Mouse (Mus musculus) heart, embryonic 11.5 days (tissue): ENCODE measurements at regions not wholly inside any gene's neighbourhood (a gene's known extent, or its start where the extent isn't known, plus 50 kb on each side); places are given as distances from the start of the nearest gene placed in this dataset.
"Not testable (repeated sequence)": the region's sequence is repeated elsewhere in the genome, so short reads cannot be mapped to it uniquely, and the experiment has no call there.

Experiments used
- ATAC-seq: fragments of 200-750 bp; cut with Nextera tagmentation; replicated peaks from 2 replicates; pipeline ENCODE4 v1.8.0; 2017; ENCODE audit warnings: moderate library complexity; ENCODE audit not compliant: insufficient number of reproducible peaks, low FRiP score, low TSS enrichment
- H3K27ac ChIP-seq: fragments of 300-500 bp; sonication (generic); 2 replicates; pipeline ENCODE4 v1.5.1; 2014; ENCODE audit warnings: mild to moderate bottlenecking, low read depth, low read length
- H3K27me3 ChIP-seq: fragments of 300-500 bp; sonication (generic); 2 replicates; pipeline ENCODE4 v1.6.1; 2014; ENCODE audit warnings: mild to moderate bottlenecking, low read length, mixed read lengths; ENCODE audit not compliant: control insufficient read depth, insufficient read depth
- H3K36me3 ChIP-seq: fragments of 300-500 bp; sonication (generic); 2 replicates; pipeline ENCODE4 v1.6.1; 2014; ENCODE audit warnings: mild to moderate bottlenecking, low read length, moderate library complexity, mixed read lengths; ENCODE audit not compliant: control insufficient read depth, insufficient read depth
- H3K4me1 ChIP-seq: fragments of 300-500 bp; sonication (generic); 2 replicates; pipeline ENCODE4 v1.6.1; 2014; ENCODE audit warnings: low read length; ENCODE audit not compliant: control insufficient read depth, insufficient read depth
- H3K4me2 ChIP-seq: fragments of 300-500 bp; sonication (generic); 2 replicates; pipeline ENCODE4 v1.6.1; 2014; ENCODE audit warnings: mild to moderate bottlenecking, moderate library complexity
- H3K4me3 ChIP-seq: fragments of 300-500 bp; sonication (generic); 2 replicates; pipeline ENCODE4 v1.5.1; 2014; ENCODE audit warnings: low read depth, low read length
- H3K9ac ChIP-seq: fragments of 300-500 bp; sonication (generic); 2 replicates; pipeline ENCODE4 v1.6.1; 2014; ENCODE audit warnings: mild to moderate bottlenecking, low read depth, low read length, moderate library complexity
- H3K9me3 ChIP-seq: fragments of 300-500 bp; sonication (generic); replicated peaks from 2 replicates; pipeline ENCODE4 v1.6.1; 2016; ENCODE audit warnings: low read length; ENCODE audit not compliant: control insufficient read depth
- WGBS: fragments of 180-500 bp; shearing (Covaris S2); extraction: QIAGEN DNeasy Blood & Tissue Kit; methylation state at CpG from one replicate; pipeline ENCODE4 v1.1.7; 2014; ENCODE audit not compliant: insufficient replicate concordance; 5-methylcytosine and 5-hydroxymethylcytosine counted together

DNA sequence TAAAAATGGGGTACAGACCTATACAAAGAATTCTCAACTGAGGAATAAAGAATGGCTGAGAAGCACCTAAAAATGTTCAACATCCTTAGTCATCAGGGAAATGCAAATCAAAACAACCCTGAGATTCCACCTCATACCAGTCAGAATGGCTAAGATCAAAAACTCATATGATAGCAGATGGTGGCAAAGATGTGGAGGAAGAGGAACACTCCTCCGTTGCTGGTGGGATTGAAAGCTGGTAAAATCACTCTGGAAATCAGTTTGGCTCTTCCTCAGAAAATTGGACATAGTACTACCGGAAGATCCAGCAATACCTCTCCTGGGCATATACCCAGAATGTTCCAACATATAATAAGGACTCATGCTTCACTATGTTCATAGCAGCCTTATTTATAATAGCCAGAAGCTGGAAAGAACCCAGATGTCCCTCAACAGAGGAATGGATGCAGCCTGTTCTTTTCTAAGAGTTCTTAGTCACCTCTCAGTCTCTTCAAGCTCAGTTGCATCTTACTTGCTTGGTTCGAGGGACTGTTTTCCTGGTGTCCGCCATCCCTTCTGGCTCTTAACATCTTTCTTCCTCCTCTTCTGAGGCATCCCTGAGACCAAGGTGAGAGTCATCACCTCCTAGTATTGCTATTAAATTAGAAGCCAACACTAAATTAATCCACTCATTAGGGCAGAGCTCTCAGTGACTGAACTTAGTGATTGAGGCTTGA lies 266.8 kb downstream of the Tdrd3 start:
- H3K9me3 ChIP-seq, ATAC-seq, H3K4me3 ChIP-seq, H3K4me2 ChIP-seq, H3K9ac ChIP-seq, H3K27me3 ChIP-seq, H3K4me1 ChIP-seq, H3K27ac ChIP-seq, H3K36me3 ChIP-seq: not testable (repeated sequence)
- WGBS: 78% methylated on average over 4 of the region's 4 CpGs

GRCm38 (mm10) chr14:87689866-87690265 lies 273.4 kb downstream of the Tdrd3 start:
- Histone ChIP-seq H3K9ac (no peak overlapping the region), H3K27me3 (no peaks in the 10 kb centered on the region), H3K4me1 (no peaks in the 10 kb centered on the region), H3K9me3 (no peaks in the 10 kb centered on the region), H3K4me2 (no peak overlapping the region), H3K27ac (no peak overlapping the region), H3K4me3 (no peak overlapping the region), H3K36me3 (no peaks in the 10 kb centered on the region)
- no peak for ATAC-seq
- 84% methylated on average over 3 of the region's 3 CpGs for WGBS

DNA sequence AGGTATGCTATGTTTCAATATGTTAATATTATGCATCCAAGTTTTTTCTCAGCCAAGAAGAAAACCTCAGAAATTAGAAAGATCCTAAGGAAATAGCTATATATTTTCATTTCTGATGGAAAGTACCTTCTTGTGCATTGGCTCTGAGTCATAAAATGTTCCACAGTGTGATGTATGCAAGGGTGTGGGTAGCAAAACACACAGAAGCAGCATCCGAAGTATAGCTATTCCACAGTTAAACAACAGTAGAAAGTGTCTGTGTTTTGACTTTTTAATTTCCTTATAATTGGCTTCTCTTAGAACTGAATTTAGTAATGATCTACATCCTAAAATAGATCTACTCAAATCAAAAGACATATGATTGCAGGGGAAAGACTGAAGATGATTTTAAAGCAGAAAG lies 320.0 kb downstream of the Tdrd3 start:
- no peak for ATAC-seq
- H3K27ac ChIP-seq: no peak overlapping the region

DNA sequence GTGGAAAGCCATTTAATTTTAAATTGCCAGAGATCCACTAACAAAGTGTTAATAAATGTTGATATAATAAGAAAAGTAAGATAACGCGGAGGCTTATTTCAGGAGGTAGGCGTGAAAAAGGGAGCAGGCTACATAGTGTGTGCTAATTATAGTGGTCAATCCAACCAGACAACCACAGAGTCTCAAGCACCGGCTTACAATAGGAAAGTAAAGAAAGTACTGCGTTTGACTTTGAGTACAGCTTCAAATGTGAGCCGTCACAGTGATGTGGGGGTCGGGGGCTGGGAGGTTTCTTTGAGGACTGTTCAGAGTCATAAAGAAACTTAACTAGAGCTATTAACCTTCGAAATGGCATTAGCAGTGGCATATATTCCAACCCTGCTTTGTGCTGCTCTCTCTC lies 329.1 kb downstream of the Tdrd3 start:
- Histone ChIP-seq H3K36me3 (no peaks in the 10 kb centered on the region), H3K27ac (no peak overlapping the region), H3K4me2 (no peak overlapping the region), H3K9ac (no peak overlapping the region), H3K27me3 (no peaks in the 10 kb centered on the region), H3K4me1 (no peaks in the 10 kb centered on the region), H3K4me3 (no peak overlapping the region), H3K9me3 (no peaks in the 10 kb centered on the region)
- WGBS: 52% methylated on average over 8 of the region's 8 CpGs
- no peak for ATAC-seq

More for the DNA sequence above, 320.0 kb downstream of the Tdrd3 start:
- Histone ChIP-seq H3K27me3 (no peaks in the 10 kb centered on the region), H3K36me3 (no peaks in the 10 kb centered on the region), H3K4me3 (no peak overlapping the region), H3K4me2 (no peak overlapping the region), H3K9me3 (no peaks in the 10 kb centered on the region), H3K4me1 (no peaks in the 10 kb centered on the region), H3K9ac (no peak overlapping the region)
- 84% methylated on average over 1 of the region's 1 CpGs for WGBS

GRCm38 (mm10) chr14:87746011-87746410 lies 329.6 kb downstream of the Tdrd3 start:
- H3K9ac ChIP-seq: no peak overlapping the region
- no peaks in the 10 kb centered on the region for H3K9me3 ChIP-seq
- H3K4me3 ChIP-seq: no peak overlapping the region
- 83% methylated on average over 5 of the region's 5 CpGs for WGBS
- no peak for ATAC-seq
- H3K36me3 ChIP-seq: no peaks in the 10 kb centered on the region
- no peak overlapping the region for H3K27ac ChIP-seq
- H3K4me1 ChIP-seq: no peaks in the 10 kb centered on the region
- no peaks in the 10 kb centered on the region for H3K27me3 ChIP-seq
- no peak overlapping the region for H3K4me2 ChIP-seq

- Histone ChIP-seq H3K27ac (no peak overlapping the region), H3K4me1 (no peaks in the 10 kb centered on the region), H3K9ac (no peak overlapping the region), H3K4me3 (no peak overlapping the region), H3K9me3 (no peaks in the 10 kb centered on the region), H3K4me2 (no peak overlapping the region), H3K27me3 (no peaks in the 10 kb centered on the region), H3K36me3 (no peaks in the 10 kb centered on the region)
- ATAC-seq: no peak
- WGBS: 70% methylated on average over 3 of the region's 3 CpGs
These were observed 332.6 kb downstream of the Tdrd3 start for GRCm38 (mm10) chr14:87749068-87749467.

GRCm38 (mm10) chr14:87749762-87750161 lies 333.3 kb downstream of the Tdrd3 start:
- Histone ChIP-seq H3K27ac (no peak overlapping the region), H3K36me3 (no peaks in the 10 kb centered on the region), H3K9me3 (no peaks in the 10 kb centered on the region), H3K27me3 (no peaks in the 10 kb centered on the region), H3K4me3 (no peak overlapping the region), H3K4me1 (0 out of 2 replicates have a peak, but pooled peaks cover 2% of the 10 kb centered on the region), H3K4me2 (no peak overlapping the region), H3K9ac (no peak overlapping the region)
- no peak for ATAC-seq

- H3K27ac ChIP-seq: no peak overlapping the region
- no peak overlapping the region for H3K4me2 ChIP-seq
- H3K27me3 ChIP-seq: no peaks in the 10 kb centered on the region
- 0 out of 2 replicates have a peak, but pooled peaks cover 3% of the 10 kb centered on the region for H3K4me1 ChIP-seq
- no peak overlapping the region for H3K4me3 ChIP-seq
- H3K36me3 ChIP-seq: no peaks in the 10 kb centered on the region
- H3K9ac ChIP-seq: no peak overlapping the region
- no peak for ATAC-seq
- WGBS: 74% methylated on average over 3 of the region's 3 CpGs
- H3K9me3 ChIP-seq: no peaks in the 10 kb centered on the region
These were observed 334.3 kb downstream of the Tdrd3 start for GRCm38 (mm10) chr14:87750665-87751170.

- no peak overlapping the region for H3K4me2 ChIP-seq
- H3K27ac ChIP-seq: no peak overlapping the region
- H3K27me3 ChIP-seq: no peaks in the 10 kb centered on the region
- no peaks in the 10 kb centered on the region for H3K9me3 ChIP-seq
- 0 out of 2 replicates have a peak, but pooled peaks cover 3% of the 10 kb centered on the region for H3K4me1 ChIP-seq
- H3K9ac ChIP-seq: no peak overlapping the region
- ATAC-seq: peak; percentile 31; the same call in 1 of the 2 replicates
- H3K36me3 ChIP-seq: no peaks in the 10 kb centered on the region
- H3K4me3 ChIP-seq: no peak overlapping the region
- 19% methylated on average over 4 of the region's 4 CpGs for WGBS
These were observed 338.3 kb downstream of the Tdrd3 start for GRCm38 (mm10) chr14:87754744-87755143.
